Mouse (Mus musculus): Measurements from ENCODE around the gene Ddx31. TPM values are rescaled to one million over a fixed set of nuclear protein-coding genes. Genes with fewer than 3 reads are reported as not detected.

Gene Ddx31
- polyA plus RNA-seq, 1 experiment from 2014 or later, result 10.2 TPM

GRCm38 (mm10) chr2:28818866-28819265 is 21.3 kb upstream of the Ddx31 start:
- H3K4me3 ChIP-seq, result no peak overlapping the region
- WGBS, result 56% methylated on average over 4 of the region's 4 CpGs
- peaks cover 9% of the 10 kb centered on the region for H3K36me3 ChIP-seq
- H3K4me2 ChIP-seq, result no peak overlapping the region
- H3K9me3 ChIP-seq (replicated peaks), result no peaks in the 10 kb centered on the region
- ATAC-seq (ENCODE audit: insufficient number of reproducible peaks, low FRiP score), result no peak
- no peaks in the 10 kb centered on the region for H3K4me1 ChIP-seq (replicated peaks)
- H3K27ac ChIP-seq (ENCODE audit: poor library complexity, severe bottlenecking), result no peak overlapping the region
- H3K9ac ChIP-seq, result no peak overlapping the region
- no peaks in the 10 kb centered on the region for H3K27me3 ChIP-seq (replicated peaks)

- Histone ChIP-seq H3K36me3 (peaks cover 86% of the 10 kb centered on the region), H3K4me2 (no peak overlapping the region)
- WGBS, result 38% methylated on average over 4 of the region's 4 CpGs
Measured at GRCm38 (mm10) chr2:28829265-28829664, 10.9 kb upstream of the Ddx31 start.

GRCm38 (mm10) chr2:28836181-28836940 is 3.8 kb upstream of the Ddx31 start:
- H3K27ac ChIP-seq (ENCODE audit: poor library complexity, severe bottlenecking), result peak overlapping the region; percentile 25
- peaks cover 34% of the 10 kb centered on the region for H3K36me3 ChIP-seq
- no peak overlapping the region for H3K9ac ChIP-seq
- no peaks in the 10 kb centered on the region for H3K27me3 ChIP-seq (replicated peaks)
- WGBS, result 39% methylated on average over 3 of the region's 3 CpGs
- no peak overlapping the region for H3K4me2 ChIP-seq
- H3K4me3 ChIP-seq, result no peak overlapping the region
- no peak for ATAC-seq (ENCODE audit: insufficient number of reproducible peaks, low FRiP score)
- H3K9me3 ChIP-seq (replicated peaks), result no peaks in the 10 kb centered on the region
- H3K4me1 ChIP-seq (replicated peaks), result peaks cover 30% of the 10 kb centered on the region

More at GRCm38 (mm10) chr2:28829265-28829664, 10.9 kb upstream of the Ddx31 start:
- H3K4me1 ChIP-seq (replicated peaks), result no peaks in the 10 kb centered on the region
- H3K9me3 ChIP-seq (replicated peaks), result no peaks in the 10 kb centered on the region
- ATAC-seq (ENCODE audit: insufficient number of reproducible peaks, low FRiP score), result no peak
- H3K9ac ChIP-seq, result no peak overlapping the region
- H3K27ac ChIP-seq (ENCODE audit: poor library complexity, severe bottlenecking), result no peak overlapping the region
- H3K27me3 ChIP-seq (replicated peaks), result no peaks in the 10 kb centered on the region
- H3K4me3 ChIP-seq, result no peak overlapping the region

- peaks cover 39% of the 10 kb centered on the region for H3K4me1 ChIP-seq (replicated peaks)
- peaks cover 6% of the 10 kb centered on the region for H3K36me3 ChIP-seq
- no peaks in the 10 kb centered on the region for H3K9me3 ChIP-seq (replicated peaks)
- peak overlapping the region; percentile 90 for H3K4me2 ChIP-seq
- peak; percentile 69 for ATAC-seq (ENCODE audit: insufficient number of reproducible peaks, low FRiP score)
- peak overlapping the region; percentile 73 for H3K27ac ChIP-seq (ENCODE audit: poor library complexity, severe bottlenecking)
- WGBS, result 0% methylated on average over 53 of the region's 53 CpGs
- H3K4me3 ChIP-seq, result peak overlapping the region; percentile 81
- peak overlapping the region; percentile 92 for H3K9ac ChIP-seq
- H3K27me3 ChIP-seq (replicated peaks), result no peaks in the 10 kb centered on the region
Measured at GRCm38 (mm10) chr2:28839501-28840221, 545 bp upstream of the Ddx31 start.

- H3K4me2 ChIP-seq, result peak overlapping the region; percentile 90
- no peaks in the 10 kb centered on the region for H3K27me3 ChIP-seq (replicated peaks)
- no peak overlapping the region for H3K4me3 ChIP-seq
- ATAC-seq (ENCODE audit: insufficient number of reproducible peaks, low FRiP score), result no peak
- WGBS, result 64% methylated on average over 3 of the region's 3 CpGs
- no peaks in the 10 kb centered on the region for H3K9me3 ChIP-seq (replicated peaks)
- H3K9ac ChIP-seq, result no peak overlapping the region
- peaks cover 20% of the 10 kb centered on the region for H3K36me3 ChIP-seq
- H3K27ac ChIP-seq (ENCODE audit: poor library complexity, severe bottlenecking), result no peak overlapping the region
- H3K4me1 ChIP-seq (replicated peaks), result peaks cover 28% of the 10 kb centered on the region
Measured at GRCm38 (mm10) chr2:28842042-28842441, 1.8 kb downstream of the Ddx31 start.

GRCm38 (mm10) chr2:28848879-28849278 is 8.7 kb downstream of the Ddx31 start:
- Histone ChIP-seq H3K27ac (ENCODE audit: poor library complexity, severe bottlenecking) (no peak overlapping the region), H3K9ac (no peak overlapping the region), H3K36me3 (peaks cover 54% of the 10 kb centered on the region), H3K4me2 (no peak overlapping the region), H3K4me3 (no peak overlapping the region), H3K27me3 (replicated peaks) (no peaks in the 10 kb centered on the region), H3K9me3 (replicated peaks) (no peaks in the 10 kb centered on the region), H3K4me1 (replicated peaks) (no peaks in the 10 kb centered on the region)
- WGBS, result 87% methylated on average over 2 of the region's 2 CpGs
- ATAC-seq (ENCODE audit: insufficient number of reproducible peaks, low FRiP score), result no peak

GRCm38 (mm10) chr2:28852594-28852993 is 12.4 kb downstream of the Ddx31 start:
- Histone ChIP-seq H3K4me2 (no peak overlapping the region), H3K4me1 (replicated peaks) (no peaks in the 10 kb centered on the region), H3K27me3 (replicated peaks) (no peaks in the 10 kb centered on the region), H3K36me3 (peaks cover 45% of the 10 kb centered on the region), H3K4me3 (no peak overlapping the region), H3K9me3 (replicated peaks) (no peaks in the 10 kb centered on the region), H3K27ac (ENCODE audit: poor library complexity, severe bottlenecking) (no peak overlapping the region), H3K9ac (no peak overlapping the region)
- WGBS, result 95% methylated on average over 3 of the region's 3 CpGs
- ATAC-seq (ENCODE audit: insufficient number of reproducible peaks, low FRiP score), result no peak

GRCm38 (mm10) chr2:28855773-28856172 is 15.6 kb downstream of the Ddx31 start:
- Histone ChIP-seq H3K27me3 (replicated peaks) (no peaks in the 10 kb centered on the region), H3K4me2 (no peak overlapping the region), H3K9me3 (replicated peaks) (no peaks in the 10 kb centered on the region), H3K9ac (no peak overlapping the region), H3K4me1 (replicated peaks) (no peaks in the 10 kb centered on the region), H3K27ac (ENCODE audit: poor library complexity, severe bottlenecking) (no peak overlapping the region), H3K4me3 (no peak overlapping the region), H3K36me3 (peaks cover 42% of the 10 kb centered on the region)
- WGBS, result 88% methylated on average over 2 of the region's 2 CpGs
- ATAC-seq (ENCODE audit: insufficient number of reproducible peaks, low FRiP score), result no peak

GRCm38 (mm10) chr2:28859303-28859702 is 19.1 kb downstream of the Ddx31 start:
- H3K27me3 ChIP-seq (replicated peaks), result no peaks in the 10 kb centered on the region
- 90% methylated on average over 4 of the region's 4 CpGs for WGBS
- no peak overlapping the region for H3K4me3 ChIP-seq
- no peak overlapping the region for H3K27ac ChIP-seq (ENCODE audit: poor library complexity, severe bottlenecking)
- no peaks in the 10 kb centered on the region for H3K4me1 ChIP-seq (replicated peaks)
- H3K4me2 ChIP-seq, result no peak overlapping the region
- H3K9ac ChIP-seq, result no peak overlapping the region
- H3K9me3 ChIP-seq (replicated peaks), result no peaks in the 10 kb centered on the region
- no peak for ATAC-seq (ENCODE audit: insufficient number of reproducible peaks, low FRiP score)
- H3K36me3 ChIP-seq, result peaks cover 70% of the 10 kb centered on the region

- no peaks in the 10 kb centered on the region for H3K27me3 ChIP-seq (replicated peaks)
- WGBS, result 94% methylated on average over 8 of the region's 8 CpGs
- no peak overlapping the region for H3K4me2 ChIP-seq
- H3K9ac ChIP-seq, result no peak overlapping the region
- no peak for ATAC-seq (ENCODE audit: insufficient number of reproducible peaks, low FRiP score)
- no peaks in the 10 kb centered on the region for H3K4me1 ChIP-seq (replicated peaks)
- no peak overlapping the region for H3K27ac ChIP-seq (ENCODE audit: poor library complexity, severe bottlenecking)
- no peak overlapping the region for H3K4me3 ChIP-seq
- no peaks in the 10 kb centered on the region for H3K9me3 ChIP-seq (replicated peaks)
- H3K36me3 ChIP-seq, result peaks cover 77% of the 10 kb centered on the region
Measured at GRCm38 (mm10) chr2:28860678-28861423, 20.6 kb downstream of the Ddx31 start.

GRCm38 (mm10) chr2:28863857-28864256 is 23.7 kb downstream of the Ddx31 start:
- no peak for ATAC-seq (ENCODE audit: insufficient number of reproducible peaks, low FRiP score)
- Histone ChIP-seq H3K4me3 (no peak overlapping the region), H3K36me3 (peaks cover 91% of the 10 kb centered on the region), H3K27ac (ENCODE audit: poor library complexity, severe bottlenecking) (no peak overlapping the region), H3K27me3 (replicated peaks) (no peaks in the 10 kb centered on the region), H3K4me1 (replicated peaks) (no peaks in the 10 kb centered on the region), H3K9ac (no peak overlapping the region), H3K4me2 (no peak overlapping the region), H3K9me3 (replicated peaks) (no peaks in the 10 kb centered on the region)

Data from heart, embryonic 12.5 days (tissue).